Mouse (Mus musculus): ENCODE measurements around the gene Akr1cl. TPM values are rescaled to one million over a fixed set of nuclear protein-coding genes. Genes with fewer than 3 reads are reported as not detected.
"Not testable (repeated sequence)": the region's sequence is repeated elsewhere in the genome, so short reads cannot be mapped to it uniquely, and the experiment has no call there.

Akr1cl gene
- total RNA-seq (2021), result not detected
- long read RNA-seq, experiment 1, result 0 reads
- long read RNA-seq, experiment 2, result 0 reads

GRCm38 (mm10) chr1:65032641-65033040 lies at the start of gene Akr1cl:
TSS of gene Akr1cl (minus strand) at chr1:65032759.
- DNase-seq, result no peak

DNA sequence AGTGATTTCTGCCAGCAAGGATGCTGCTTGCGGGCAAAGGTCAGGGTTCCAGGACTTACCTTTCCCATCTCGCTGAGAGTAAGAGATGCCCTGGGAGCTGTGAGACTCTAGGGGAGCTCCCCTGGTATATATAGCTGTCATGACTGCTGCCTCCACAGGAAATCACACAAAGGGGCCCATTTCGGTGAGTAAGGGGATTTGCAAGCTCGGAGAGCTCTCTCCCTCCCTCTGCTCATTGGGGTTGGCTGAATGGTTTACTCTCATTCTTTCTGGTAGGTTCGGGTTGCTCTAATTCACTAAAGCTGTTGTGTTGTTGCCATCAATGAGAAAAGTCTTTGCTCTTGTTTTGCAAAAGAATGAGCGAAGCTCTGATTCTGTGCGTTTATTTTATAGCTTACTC lies 49.6 kb upstream of the Akr1cl start, which contains the start of gene Crygb:
Crygb (minus strand) TSS at position 101 of the 400 bp plus-strand sequence.
- DNase-seq, result no peak

- no peak for DNase-seq
Measured at GRCm38 (mm10) chr1:65075607-65076006, 43.0 kb upstream of the Akr1cl start.

- DNase-seq, result no peak
Measured at GRCm38 (mm10) chr1:65073589-65073988, 41.0 kb upstream of the Akr1cl start, which contains the start of gene Crygc. TSS of gene Crygc (minus strand) at chr1:65073689.

DNA sequence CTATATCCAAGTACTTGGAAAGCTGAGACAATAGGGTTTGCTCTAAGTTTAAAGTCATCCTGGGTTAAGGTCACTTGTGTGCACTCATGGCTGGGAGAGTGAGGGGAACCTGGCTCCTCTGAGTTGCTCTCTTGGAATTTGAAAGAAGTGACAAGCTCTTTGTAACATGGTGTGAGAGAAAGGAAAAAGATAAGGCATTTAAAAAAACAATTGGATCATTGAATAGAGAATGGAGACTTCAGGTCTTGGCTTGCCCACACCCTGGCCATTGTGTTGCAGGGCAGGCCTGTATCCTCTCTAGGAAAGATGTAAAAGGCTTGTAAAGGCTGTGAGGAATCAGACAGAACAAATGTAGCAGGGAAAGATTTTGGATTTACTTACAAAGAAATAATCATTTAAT lies 35.3 kb upstream of the Akr1cl start:
- no peak for DNase-seq

DNA sequence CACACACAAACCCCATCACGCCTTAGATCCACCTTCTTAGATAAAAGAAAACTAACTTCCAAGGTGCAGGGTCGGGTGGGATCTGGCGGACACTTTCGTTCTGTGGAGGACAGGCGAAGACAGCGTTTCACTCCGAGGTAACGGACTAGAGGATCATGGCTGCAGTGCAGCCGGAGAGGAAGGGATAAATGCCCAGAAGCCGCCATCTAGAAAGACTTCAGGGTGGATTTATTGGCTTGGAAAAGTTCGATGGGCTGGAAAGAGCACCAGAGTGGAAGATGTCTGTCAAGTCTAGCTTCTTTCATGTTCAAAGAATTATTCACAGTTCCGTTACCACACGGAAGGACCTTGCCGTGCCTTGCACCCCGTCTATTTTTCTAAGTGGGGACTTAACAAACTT lies 31.6 kb upstream of the Akr1cl start:
- no peak for DNase-seq

DNA sequence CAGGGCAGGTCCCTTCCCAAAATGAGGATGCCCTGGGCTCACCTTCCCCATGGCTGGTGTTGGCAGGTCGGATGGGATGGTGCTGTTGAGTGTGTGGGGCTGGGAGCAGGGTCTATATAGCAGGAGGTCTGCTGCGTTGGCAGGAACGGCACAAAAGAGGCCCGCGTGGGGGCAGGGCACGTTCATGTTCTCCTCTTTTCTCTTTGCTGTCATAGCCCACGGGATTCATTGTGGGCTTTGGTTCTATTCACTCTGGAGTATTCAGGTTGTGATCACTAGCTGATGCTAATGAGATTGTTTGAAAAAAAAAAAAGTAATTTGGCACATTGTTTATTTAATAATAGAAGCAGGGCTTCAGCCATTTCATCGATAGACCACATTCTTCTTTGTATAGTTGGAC lies 30.8 kb upstream of the Akr1cl start, which contains the start of gene Crygd:
Crygd (minus strand) TSS at position 101 of the 400 bp plus-strand sequence.
- DNase-seq, result no peak

DNA sequence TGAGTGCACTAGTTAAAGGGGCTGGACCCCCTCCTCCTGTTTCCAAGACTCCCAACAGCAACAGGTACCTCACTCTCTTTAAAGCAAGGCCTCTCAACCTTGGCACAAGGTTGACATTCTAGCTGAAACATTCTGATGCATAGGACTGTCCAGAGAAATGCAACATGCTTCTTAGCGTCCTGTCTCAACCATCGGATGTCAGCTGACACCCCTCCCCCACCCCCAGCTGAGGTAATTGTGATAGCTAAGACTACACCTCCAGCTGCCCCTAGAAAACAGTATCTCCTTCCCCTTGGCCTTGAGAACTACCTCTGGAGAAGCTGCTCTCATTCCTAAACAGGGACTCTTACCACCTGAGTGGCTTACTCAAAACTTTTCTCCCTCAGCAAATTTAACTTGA lies 19.6 kb upstream of the Akr1cl start:
- no peak for DNase-seq

GRCm38 (mm10) chr1:65051696-65052095 lies 19.1 kb upstream of the Akr1cl start:
- DNase-seq, result no peak

DNA sequence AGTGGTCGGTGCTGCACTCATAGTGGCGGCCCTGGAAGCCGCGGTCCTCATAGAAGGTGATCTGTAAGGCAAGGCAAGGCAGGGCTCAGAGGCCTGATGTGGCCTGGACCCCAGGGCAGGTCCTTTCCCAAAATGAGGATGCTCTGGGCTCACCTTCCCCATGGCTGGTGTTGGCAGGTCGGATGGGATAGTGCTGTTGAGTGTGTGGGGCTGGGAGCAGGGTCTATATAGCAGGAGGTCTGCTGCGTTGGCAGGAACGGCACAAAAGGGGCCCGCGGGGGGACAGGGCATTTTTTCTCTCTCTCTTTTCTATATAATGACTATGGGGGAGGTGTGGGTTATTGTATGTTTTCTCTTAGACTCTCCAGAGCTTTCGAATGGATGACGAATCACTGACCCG lies 18.4 kb upstream of the Akr1cl start, which contains the start of gene Cryge:
Cryge (minus strand) TSS at position 198 of the 400 bp plus-strand sequence.
- not testable (repeated sequence) for DNase-seq

- peak; percentile 27 for DNase-seq
Measured at GRCm38 (mm10) chr1:65048781-65049180, 16.2 kb upstream of the Akr1cl start.

- DNase-seq, result peak; percentile 15
Measured at GRCm38 (mm10) chr1:65046401-65047109, 14.0 kb upstream of the Akr1cl start.

GRCm38 (mm10) chr1:65043433-65043832 lies 10.9 kb upstream of the Akr1cl start:
- no peak for DNase-seq

- DNase-seq, result no peak
Measured at GRCm38 (mm10) chr1:65041837-65042236, 9.3 kb upstream of the Akr1cl start.

DNA sequence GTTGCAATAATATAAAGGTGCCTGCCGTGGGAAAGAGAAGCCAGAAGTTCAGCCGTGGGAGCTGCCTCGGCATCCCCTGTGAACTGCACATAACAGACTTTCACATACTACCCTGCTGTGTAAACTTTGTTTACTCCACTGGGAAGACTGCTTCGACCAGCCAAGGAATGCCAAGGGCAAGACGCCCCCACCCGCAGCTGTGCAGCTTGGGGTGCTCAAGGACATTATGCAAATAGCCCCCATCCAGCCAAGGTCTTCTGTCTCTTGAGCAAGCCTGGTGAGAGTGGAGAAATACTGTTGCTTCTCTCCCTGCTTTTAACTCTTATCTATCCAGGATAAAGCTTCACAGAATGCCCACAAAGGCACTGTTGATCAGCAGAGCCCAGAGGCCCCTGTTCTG lies 8.2 kb upstream of the Akr1cl start:
- no peak for DNase-seq

GRCm38 (mm10) chr1:65039679-65040078 lies 7.1 kb upstream of the Akr1cl start:
- DNase-seq, result no peak

- no peak for DNase-seq
Measured at GRCm38 (mm10) chr1:65037542-65037941, 5.0 kb upstream of the Akr1cl start.

DNA sequence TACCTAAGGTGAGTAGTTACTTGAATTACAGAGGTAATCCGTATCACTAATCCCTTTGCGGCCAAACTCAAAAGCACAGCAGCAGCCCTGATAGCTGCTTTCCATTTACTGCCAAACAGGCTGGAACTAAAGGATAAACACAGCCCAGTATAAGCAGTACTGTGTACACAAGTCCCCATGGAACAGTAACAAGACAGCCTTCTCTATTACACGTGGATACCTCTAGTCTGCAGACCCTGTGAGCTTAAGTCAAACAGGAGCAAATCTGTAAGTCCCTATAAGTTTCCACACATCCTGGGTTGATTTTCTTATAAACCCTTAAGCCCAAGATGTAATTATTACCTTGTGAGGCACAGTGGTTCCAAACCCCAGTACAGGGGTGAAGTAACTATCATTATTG lies 3.0 kb upstream of the Akr1cl start:
- no peak for DNase-seq

- no peak for DNase-seq
Measured at GRCm38 (mm10) chr1:65028206-65028605, 4.4 kb downstream of the Akr1cl start.

DNA sequence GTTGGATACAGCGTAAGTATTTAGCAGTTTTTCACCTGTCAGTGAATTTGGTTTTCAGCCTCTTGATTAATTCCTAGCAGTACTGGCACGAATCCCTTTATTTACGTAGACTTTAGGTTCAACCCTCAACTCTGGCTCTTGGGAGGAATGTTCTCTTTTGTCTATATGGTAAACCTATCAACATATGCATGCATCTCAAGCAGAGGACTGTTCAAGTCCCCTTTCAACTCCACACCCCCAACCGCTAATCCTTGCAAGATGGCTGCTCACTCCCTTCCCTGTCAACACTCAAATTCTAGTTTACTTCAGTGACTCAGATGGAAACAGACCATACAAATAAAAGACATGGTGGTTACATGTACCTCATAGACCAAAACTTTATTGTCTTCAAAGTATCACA lies 19.8 kb downstream of the Akr1cl start:
- DNase-seq, result no peak

DNA sequence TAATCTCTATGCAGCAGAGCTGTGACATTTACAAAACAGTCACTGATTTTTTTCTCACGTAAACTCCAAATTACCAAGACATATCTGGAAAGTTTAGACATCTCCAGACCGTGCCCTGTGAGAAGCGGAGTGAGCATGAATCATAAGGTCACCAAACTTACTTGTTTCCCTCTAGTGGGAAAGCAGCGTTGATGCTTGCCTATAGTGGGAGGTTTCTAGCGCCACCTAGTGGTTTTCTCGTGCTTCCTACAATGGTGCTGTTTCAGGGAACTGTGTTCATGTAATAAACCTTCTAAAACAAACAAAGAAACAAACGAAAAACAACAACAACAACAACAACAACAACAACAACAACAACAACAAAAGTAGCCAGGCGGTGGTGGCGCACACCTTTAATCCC lies 22.4 kb downstream of the Akr1cl start:
- peak; percentile 51 for DNase-seq

GRCm38 (mm10) chr1:65005575-65005974 lies 27.0 kb downstream of the Akr1cl start:
- no peak for DNase-seq

DNA sequence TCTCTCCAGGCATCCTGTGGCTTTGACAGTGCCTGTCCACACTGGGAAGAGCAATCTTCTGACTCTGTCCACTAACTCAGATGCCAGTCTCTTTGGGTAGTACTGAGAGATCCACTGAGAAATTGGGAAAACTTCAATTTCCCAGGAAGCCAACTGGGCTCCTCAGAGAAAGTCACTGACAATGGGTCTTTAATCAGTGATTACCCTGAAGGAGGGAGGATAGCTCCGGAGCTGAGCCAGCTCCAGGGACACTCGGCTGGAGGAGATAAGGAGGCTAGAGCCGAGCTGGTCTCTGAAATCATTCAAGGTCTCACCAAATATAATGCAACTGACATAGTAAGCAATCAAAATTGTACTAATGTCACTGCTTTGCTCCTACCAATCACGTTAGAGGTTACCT lies 28.0 kb downstream of the Akr1cl start:
- no peak for DNase-seq

DNA sequence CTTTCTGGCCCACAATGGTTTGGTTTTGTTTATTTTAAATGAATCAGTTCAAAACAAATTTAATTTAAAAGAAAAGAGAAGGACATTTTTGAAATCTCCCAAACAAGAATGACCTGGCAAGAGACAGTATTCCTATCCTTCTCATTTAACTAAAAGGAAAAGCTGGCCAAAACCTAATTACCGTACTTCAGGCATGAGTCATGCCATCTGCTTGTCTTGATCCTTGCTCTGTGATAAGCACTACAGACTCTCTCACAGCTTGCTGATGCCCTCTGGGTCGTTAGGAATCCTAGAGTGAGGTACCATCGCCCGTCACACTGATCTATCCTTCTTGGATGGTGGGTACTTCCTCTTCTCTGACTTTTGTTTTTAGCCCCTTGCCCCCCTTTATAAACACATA lies 39.4 kb downstream of the Akr1cl start:
- no peak for DNase-seq

Data from gastrocnemius, postnatal 10 days (tissue).